Mouse (Mus musculus) hindbrain, embryonic 11.5 days (tissue): ENCODE measurements at regions not wholly inside any gene's neighbourhood (a gene's known extent, or its start where the extent isn't known, plus 50 kb on each side); places are given as distances from the start of the nearest gene placed in this dataset.

Source experiments
- ATAC-seq: fragments of 200-750 bp; cut with Nextera tagmentation; 2 replicates; pipeline ENCODE4 v1.8.0; 2017; ENCODE audit warnings: mild to moderate bottlenecking, moderate TSS enrichment, moderate library complexity; ENCODE audit not compliant: low FRiP score
- DNase-seq: peaks from one replicate; pipeline ENCODE4 v3.0.0-alpha.2; 2015; ENCODE audit warnings: low spot score
- H3K27ac ChIP-seq: fragments of 300-500 bp; sonication (generic); 2 replicates; pipeline ENCODE4 v1.5.1; 2014; ENCODE audit warnings: mild to moderate bottlenecking, low read depth, low read length
- H3K27me3 ChIP-seq: fragments of 300-500 bp; sonication (generic); 2 replicates; pipeline ENCODE4 v1.6.1; 2014; ENCODE audit warnings: mild to moderate bottlenecking, low read length, moderate library complexity, mixed read lengths; ENCODE audit not compliant: control insufficient read depth, insufficient read depth
- H3K36me3 ChIP-seq: fragments of 300-500 bp; sonication (generic); 2 replicates; pipeline ENCODE4 v1.6.1; 2014; ENCODE audit warnings: mild to moderate bottlenecking, low read length, moderate library complexity, mixed read lengths; ENCODE audit not compliant: control insufficient read depth, insufficient read depth
- H3K4me1 ChIP-seq: fragments of 300-500 bp; sonication (generic); replicated peaks from 2 replicates; pipeline ENCODE4 v1.6.1; 2014; ENCODE audit warnings: low read length, mixed read lengths; ENCODE audit not compliant: control insufficient read depth, insufficient read depth
- H3K4me2 ChIP-seq: fragments of 300-500 bp; sonication (generic); replicated peaks from 2 replicates; pipeline ENCODE4 v1.6.1; 2014; ENCODE audit warnings: mild to moderate bottlenecking, low read depth, low read length
- H3K4me3 ChIP-seq: fragments of 300-500 bp; sonication (generic); 2 replicates; pipeline ENCODE4 v1.5.1; 2014; ENCODE audit warnings: low read depth, low read length
- H3K9ac ChIP-seq: fragments of 300-500 bp; sonication (generic); 2 replicates; pipeline ENCODE4 v1.6.1; 2014; ENCODE audit warnings: low read depth, low read length
- H3K9me3 ChIP-seq: fragments of 300-500 bp; sonication (generic); 2 replicates; pipeline ENCODE4 v1.6.1; 2016; ENCODE audit warnings: low read length; ENCODE audit not compliant: control insufficient read depth
- WGBS: fragments of 180-500 bp; shearing (Covaris S2); extraction: QIAGEN DNeasy Blood & Tissue Kit; methylation state at CpG from one replicate; pipeline ENCODE4 v1.1.7; 2014; 5-methylcytosine and 5-hydroxymethylcytosine counted together

- H3K36me3 ChIP-seq = no peaks in the 10 kb centered on the region
- ATAC-seq (no peak), DNase-seq (no peak)
These were observed 54.8 kb upstream of the Tet2 start for GRCm38 (mm10) chr3:133599731-133600130.

GRCm38 (mm10) chr3:133600447-133601220 is 55.7 kb upstream of the Tet2 start:
- no peaks in the 10 kb centered on the region for H3K9me3 ChIP-seq
- H3K4me2 ChIP-seq = no peak overlapping the region
- H3K4me1 ChIP-seq = no peaks in the 10 kb centered on the region
- no peaks in the 10 kb centered on the region for H3K36me3 ChIP-seq
- ATAC-seq (no peak), DNase-seq (peak; percentile 24)
- H3K9ac ChIP-seq = no peak overlapping the region
- 29% methylated on average over 11 of the region's 11 CpGs for WGBS
- no peak overlapping the region for H3K4me3 ChIP-seq
- no peaks in the 10 kb centered on the region for H3K27me3 ChIP-seq
- no peak overlapping the region for H3K27ac ChIP-seq

More at GRCm38 (mm10) chr3:133599731-133600130, 54.8 kb upstream of the Tet2 start:
- Histone ChIP-seq H3K4me1 (no peaks in the 10 kb centered on the region), H3K27me3 (no peaks in the 10 kb centered on the region), H3K27ac (no peak overlapping the region), H3K9me3 (no peaks in the 10 kb centered on the region), H3K4me2 (no peak overlapping the region), H3K4me3 (no peak overlapping the region), H3K9ac (no peak overlapping the region)
- WGBS = 87% methylated on average over 7 of the region's 7 CpGs

- H3K4me1 ChIP-seq = no peaks in the 10 kb centered on the region
- H3K27me3 ChIP-seq = no peaks in the 10 kb centered on the region
- no peak overlapping the region for H3K9ac ChIP-seq
- DNase-seq (no peak), ATAC-seq (no peak)
- H3K36me3 ChIP-seq = no peaks in the 10 kb centered on the region
- H3K9me3 ChIP-seq = no peaks in the 10 kb centered on the region
- 88% methylated on average over 6 of the region's 6 CpGs for WGBS
- H3K27ac ChIP-seq = no peak overlapping the region
- no peak overlapping the region for H3K4me3 ChIP-seq
- H3K4me2 ChIP-seq = no peak overlapping the region
These were observed 60.5 kb upstream of the Tet2 start for GRCm38 (mm10) chr3:133605460-133605859.

- Histone ChIP-seq H3K4me3 (no peak overlapping the region), H3K4me2 (no peak overlapping the region), H3K4me1 (no peaks in the 10 kb centered on the region), H3K27me3 (no peaks in the 10 kb centered on the region), H3K36me3 (no peaks in the 10 kb centered on the region), H3K9me3 (no peaks in the 10 kb centered on the region), H3K27ac (no peak overlapping the region), H3K9ac (no peak overlapping the region)
- WGBS = 84% methylated on average over 3 of the region's 3 CpGs
- DNase-seq (no peak), ATAC-seq (no peak)
These were observed 63.9 kb upstream of the Tet2 start for GRCm38 (mm10) chr3:133608845-133609261.

GRCm38 (mm10) chr3:133613836-133614711 is 69.1 kb upstream of the Tet2 start:
- no peaks in the 10 kb centered on the region for H3K4me1 ChIP-seq
- H3K27me3 ChIP-seq = no peaks in the 10 kb centered on the region
- peak; percentile 75 for ATAC-seq
- H3K4me2 ChIP-seq = no peak overlapping the region; the same call in 1 of the 2 replicates
- no peaks in the 10 kb centered on the region for H3K9me3 ChIP-seq
- H3K4me3 ChIP-seq = no peak overlapping the region
- H3K9ac ChIP-seq = no peak overlapping the region
- WGBS = 30% methylated on average over 12 of the region's 12 CpGs
- no peaks in the 10 kb centered on the region for H3K36me3 ChIP-seq
- peak; percentile 47 for DNase-seq
- no peak overlapping the region for H3K27ac ChIP-seq

- no peak overlapping the region for H3K27ac ChIP-seq
- no peaks in the 10 kb centered on the region for H3K27me3 ChIP-seq
- no peaks in the 10 kb centered on the region for H3K36me3 ChIP-seq
- H3K4me1 ChIP-seq = no peaks in the 10 kb centered on the region
- DNase-seq (peak; percentile 43), ATAC-seq (peak; percentile 52)
- H3K9me3 ChIP-seq = no peaks in the 10 kb centered on the region
- H3K9ac ChIP-seq = no peak overlapping the region
- no peak overlapping the region for H3K4me3 ChIP-seq
- 0 out of 2 replicates have a peak overlapping the region, but pooled peaks have one; percentile 1 for H3K4me2 ChIP-seq
- 38% methylated on average over 14 of the region's 14 CpGs for WGBS
These were observed 69.9 kb upstream of the Tet2 start for GRCm38 (mm10) chr3:133614712-133615426.

- no peaks in the 10 kb centered on the region for H3K27me3 ChIP-seq
- ATAC-seq (no peak), DNase-seq (no peak)
- no peak overlapping the region for H3K4me2 ChIP-seq
- H3K4me3 ChIP-seq = no peak overlapping the region
- H3K9me3 ChIP-seq = no peaks in the 10 kb centered on the region
- no peak overlapping the region for H3K27ac ChIP-seq
- no peaks in the 10 kb centered on the region for H3K4me1 ChIP-seq
- H3K36me3 ChIP-seq = no peaks in the 10 kb centered on the region
- WGBS = 96% methylated on average over 2 of the region's 2 CpGs
- H3K9ac ChIP-seq = no peak overlapping the region
These were observed 72.1 kb upstream of the Tet2 start for GRCm38 (mm10) chr3:133617036-133617435.

- H3K27me3 ChIP-seq = no peaks in the 10 kb centered on the region
- 90% methylated on average over 3 of the region's 3 CpGs for WGBS
These were observed 73.6 kb upstream of the Tet2 start for GRCm38 (mm10) chr3:133618491-133618890.

More at GRCm38 (mm10) chr3:133618491-133618890, 73.6 kb upstream of the Tet2 start:
- Histone ChIP-seq H3K4me1 (no peaks in the 10 kb centered on the region), H3K9me3 (no peaks in the 10 kb centered on the region), H3K36me3 (no peaks in the 10 kb centered on the region), H3K4me2 (no peak overlapping the region), H3K4me3 (no peak overlapping the region), H3K9ac (no peak overlapping the region), H3K27ac (no peak overlapping the region)
- DNase-seq (no peak), ATAC-seq (no peak)
